Mouse (Mus musculus) midbrain, embryonic 14.5 days (tissue): Measurements from ENCODE around the gene S100pbp. TPM values are rescaled to one million over a fixed set of nuclear protein-coding genes. Genes with fewer than 3 reads are reported as not detected.

Experiments
- ATAC-seq: fragments of 200-750 bp; cut with Nextera tagmentation; 2 replicates; pipeline ENCODE4 v1.8.0; 2017; ENCODE audit warnings: moderate number of reproducible peaks, moderate library complexity; ENCODE audit not compliant: low FRiP score, low TSS enrichment
- DNase-seq: peaks from one replicate; pipeline ENCODE4 v3.0.0-alpha.2; 2015
- H3K27ac ChIP-seq: fragments of 300-500 bp; sonication (generic); replicated peaks from 2 replicates; pipeline ENCODE4 v1.5.1; 2014; ENCODE audit warnings: mild to moderate bottlenecking, low read depth, low read length, moderate library complexity
- H3K27me3 ChIP-seq: fragments of 300-500 bp; sonication (generic); 2 replicates; pipeline ENCODE4 v1.6.1; 2014; ENCODE audit warnings: low read length, control low read depth, mixed read lengths; ENCODE audit not compliant: control insufficient read depth, insufficient read depth
- H3K36me3 ChIP-seq: fragments of 300-500 bp; sonication (generic); 2 replicates; pipeline ENCODE4 v1.6.1; 2014; ENCODE audit warnings: low read length, control low read depth; ENCODE audit not compliant: control insufficient read depth, insufficient read depth
- H3K4me1 ChIP-seq: fragments of 300-500 bp; sonication (generic); 2 replicates; pipeline ENCODE4 v1.6.1; 2014; ENCODE audit warnings: mild to moderate bottlenecking, antibody characterized with exemption, low read length, control low read depth; ENCODE audit not compliant: control insufficient read depth, insufficient read depth
- H3K4me2 ChIP-seq: fragments of 300-500 bp; sonication (generic); 2 replicates; pipeline ENCODE4 v1.6.1; 2014; ENCODE audit warnings: mild to moderate bottlenecking, low read length, moderate library complexity
- H3K4me3 ChIP-seq: fragments of 300-500 bp; sonication (generic); replicated peaks from 2 replicates; pipeline ENCODE4 v1.5.1; 2014; ENCODE audit warnings: low read depth, low read length
- H3K9ac ChIP-seq: fragments of 300-500 bp; sonication (generic); replicated peaks from 2 replicates; pipeline ENCODE4 v1.6.1; 2014; ENCODE audit warnings: mild to moderate bottlenecking, low read length, moderate library complexity
- H3K9me3 ChIP-seq: fragments of 300-500 bp; sonication (generic); 2 replicates; pipeline ENCODE4 v1.6.1; 2016; ENCODE audit warnings: low read length, control low read depth, mixed read lengths; ENCODE audit not compliant: control insufficient read depth
- WGBS: fragments of 180-500 bp; shearing (Covaris S2); extraction: QIAGEN DNeasy Blood & Tissue Kit; methylation state at CpG from one replicate; pipeline ENCODE4 v1.1.7; 2014; 5-methylcytosine and 5-hydroxymethylcytosine counted together
- polyA plus RNA-seq: library from polyadenylated mRNA; unstranded; fragments of >200 nt; fragmentation: Nextera tagmentation; extraction: Ambion mirVana; gene quantifications from 2 replicates; pipeline ENCODE4 v1.2.1, GENCODE M21; 2014

Gene S100pbp
- polyA plus RNA-seq, 1 experiment from 2014 or later = 23.7 TPM

- H3K27me3 ChIP-seq = peaks cover 28% of the 10 kb centered on the region
- H3K4me2 ChIP-seq = no peak overlapping the region
- no peak overlapping the region for H3K27ac ChIP-seq
- H3K36me3 ChIP-seq = no peaks in the 10 kb centered on the region
- H3K4me3 ChIP-seq = no peak overlapping the region
- H3K9ac ChIP-seq = no peak overlapping the region
- WGBS = 76% methylated on average over 10 of the region's 10 CpGs
- DNase-seq (no peak), ATAC-seq (no peak)
- H3K9me3 ChIP-seq = no peaks in the 10 kb centered on the region
- H3K4me1 ChIP-seq = 0 out of 2 replicates have a peak, but pooled peaks cover 2% of the 10 kb centered on the region
These were observed 82.1 kb downstream of the S100pbp start for GRCm38 (mm10) chr4:129107348-129107899.

GRCm38 (mm10) chr4:129106073-129106472, 83.5 kb downstream of the S100pbp start:
- no peaks in the 10 kb centered on the region for H3K4me1 ChIP-seq
- DNase-seq = no peak
- no peak overlapping the region for H3K4me3 ChIP-seq
- H3K27ac ChIP-seq = no peak overlapping the region
- H3K9me3 ChIP-seq = no peaks in the 10 kb centered on the region
- H3K4me2 ChIP-seq = no peak overlapping the region
- no peak overlapping the region for H3K9ac ChIP-seq
- H3K36me3 ChIP-seq = no peaks in the 10 kb centered on the region
- 23% methylated on average over 9 of the region's 9 CpGs for WGBS
- peaks cover 28% of the 10 kb centered on the region for H3K27me3 ChIP-seq
- ATAC-seq = no peak

DNA sequence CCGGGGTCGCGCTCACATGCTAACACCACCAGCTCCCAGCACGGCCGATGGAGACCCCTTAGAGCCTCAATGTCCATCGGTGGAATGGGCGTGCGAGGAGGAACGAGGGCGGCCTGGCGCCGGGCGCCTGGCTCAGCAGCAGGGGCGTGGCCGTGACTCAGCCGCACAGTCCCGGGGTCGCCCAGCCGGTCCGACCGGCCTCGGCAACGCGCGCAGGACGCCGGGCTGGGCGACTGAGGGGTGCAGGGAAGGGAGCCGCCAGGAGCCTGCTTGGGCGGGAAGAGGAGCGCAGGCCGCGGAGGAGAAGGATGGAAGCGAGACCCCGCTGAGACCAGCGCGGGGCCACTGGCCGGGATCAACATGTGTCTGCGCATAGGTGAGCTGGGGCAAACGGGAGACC, 84.2 kb downstream of the S100pbp start, which contains the start of gene Tmem54:
TSS of gene Tmem54 (plus strand) at position 193 of the 400 bp plus-strand sequence.
- Histone ChIP-seq H3K4me3 (peak within 1 kb of the TSS; percentile 13; the same call in 1 of the 2 replicates), H3K4me2 (peak within 1 kb of the TSS; percentile 37), H3K27me3 (peaks cover 28% of the 10 kb centered on the region), H3K4me1 (no peaks in the 10 kb centered on the region), H3K27ac (no peak within 1 kb of the TSS), H3K9ac (no peak within 1 kb of the TSS; the same call in 1 of the 2 replicates), H3K9me3 (no peaks in the 10 kb centered on the region), H3K36me3 (no peaks in the 10 kb centered on the region)
- WGBS = 2% methylated on average over 40 of the region's 40 CpGs
- DNase-seq (no peak), ATAC-seq (no peak)

- no peak overlapping the region for H3K9ac ChIP-seq
- DNase-seq (no peak), ATAC-seq (no peak)
- 87% methylated on average over 14 of the region's 14 CpGs for WGBS
- no peaks in the 10 kb centered on the region for H3K4me1 ChIP-seq
- H3K4me3 ChIP-seq = no peak overlapping the region
- no peak overlapping the region for H3K4me2 ChIP-seq
- no peak overlapping the region for H3K27ac ChIP-seq
- no peaks in the 10 kb centered on the region for H3K36me3 ChIP-seq
- no peaks in the 10 kb centered on the region for H3K9me3 ChIP-seq
- H3K27me3 ChIP-seq = peaks cover 28% of the 10 kb centered on the region
These were observed 87.2 kb downstream of the S100pbp start for GRCm38 (mm10) chr4:129102133-129102829.

Other genes with a start within 250 kb of the S100pbp start
- 18.0 and 19.6 TPM in 2 replicates for gene Azin2, start 227.3 kb downstream of the S100pbp start, polyA plus RNA-seq
- gene Ak2, start 197.8 kb downstream of the S100pbp start, polyA plus RNA-seq = 54.5 and 63.3 TPM in 2 replicates
- 33.8 and 35.3 TPM in 2 replicates for gene Rnf19b, start 131.5 kb downstream of the S100pbp start, polyA plus RNA-seq
- gene Tmem54, start 84.2 kb downstream of the S100pbp start, polyA plus RNA-seq = not detected in 2 replicates
- gene Hpca, start 67.7 kb downstream of the S100pbp start, polyA plus RNA-seq = 26.4 and 31.7 TPM in 2 replicates
- 5.6 and 8.0 TPM in 2 replicates for gene Fndc5, start 52.7 kb downstream of the S100pbp start, polyA plus RNA-seq
- 116 and 122 TPM in 2 replicates for gene Yars, start within 50 bp of the S100pbp start, polyA plus RNA-seq
- 7.0 and 8.4 TPM in 2 replicates for gene C77080, start 71.7 kb upstream of the S100pbp start, polyA plus RNA-seq
- 0.34 and 0.54 TPM in 2 replicates for gene Sync, start 97.9 kb upstream of the S100pbp start, polyA plus RNA-seq
- gene Rbbp4, start 145.6 kb upstream of the S100pbp start, polyA plus RNA-seq = 280 and 349 TPM in 2 replicates
- gene Zbtb8os, start 146.0 kb upstream of the S100pbp start, polyA plus RNA-seq = 22.9 and 26.3 TPM in 2 replicates
- 12.4 and 13.3 TPM in 2 replicates for gene Zbtb8a, start 188.4 kb upstream of the S100pbp start, polyA plus RNA-seq